Mouse (Mus musculus) brown adipose tissue, adult 24 weeks (tissue): ENCODE results near the gene Swt1. TPM values are rescaled to one million over a fixed set of nuclear protein-coding genes. Genes with fewer than 3 reads are reported as not detected.

ENCODE experiments used
- H3K27ac ChIP-seq: fragments of 200-500 bp; replicated peaks from 2 replicates; pipeline ENCODE4 v1.5.1; 2012; ENCODE audit warnings: low read depth, mild to moderate bottlenecking, low read length
- H3K4me1 ChIP-seq: fragments of 200-500 bp; 2 replicates; pipeline ENCODE4 v1.6.1; 2012; ENCODE audit warnings: low read length, mixed read lengths; ENCODE audit not compliant: control insufficient read depth, insufficient read depth, insufficient read length
- H3K4me3 ChIP-seq: fragments of 200-500 bp; 2 replicates; pipeline ENCODE4 v1.5.1; 2012; ENCODE audit warnings: low read depth, mild to moderate bottlenecking, low read length, moderate library complexity; ENCODE audit not compliant: insufficient read depth
- polyA plus RNA-seq: library from polyadenylated mRNA; stranded (reverse); fragments of >200 nt; gene quantifications from 2 replicates; pipeline ENCODE4 v1.2.4, GENCODE M21; 2012; ENCODE audit not compliant: missing spikeins, insufficient read depth, insufficient read length

The Swt1 gene
- polyA plus RNA-seq, 1 experiment: 8.8 TPM

GRCm38 (mm10) chr1:151319267-151319666 lies 109.0 kb downstream of the Swt1 start:
- no peak overlapping the region for H3K27ac ChIP-seq
- no peaks in the 10 kb centered on the region for H3K4me1 ChIP-seq
- H3K4me3 ChIP-seq: no peak overlapping the region

Other genes starting within 250 kb of the Swt1 start
- gene Gm47985, start 245.9 kb downstream of the Swt1 start, polyA plus RNA-seq: not detected in 2 replicates
- gene Gm8947, start 236.1 kb downstream of the Swt1 start, polyA plus RNA-seq: not detected in 2 replicates
- not detected in 2 replicates for gene Gm47995, start 230.0 kb downstream of the Swt1 start, polyA plus RNA-seq
- gene 3110040M04Rik, start 224.3 kb downstream of the Swt1 start, polyA plus RNA-seq: not detected in 2 replicates
- gene Gm47996, start 218.3 kb downstream of the Swt1 start, polyA plus RNA-seq: not detected in 2 replicates
- 82.0 and 118 TPM in 2 replicates for gene Ivns1abp, start 84.0 kb downstream of the Swt1 start, polyA plus RNA-seq
- 14.1 and 17.4 TPM in 2 replicates for gene Trmt1l, start 87 bp upstream of the Swt1 start, polyA plus RNA-seq
- gene Rnf2, start 72.5 kb upstream of the Swt1 start, polyA plus RNA-seq: 13.0 and 13.2 TPM in 2 replicates
- 18.9 and 19.8 TPM in 2 replicates for gene Fam129a, start 142.7 kb upstream of the Swt1 start, polyA plus RNA-seq